Mouse (Mus musculus) kidney, postnatal 0 days (tissue): ENCODE measurements around the gene Nhp2. TPM values are rescaled to one million over a fixed set of nuclear protein-coding genes. Genes with fewer than 3 reads are reported as not detected.

Experiments used
- ATAC-seq: fragments of 200-750 bp; cut with Nextera tagmentation; replicated peaks from 2 replicates; pipeline ENCODE4 v1.8.0; 2017; ENCODE audit warnings: low read depth, moderate number of reproducible peaks, moderate TSS enrichment, moderate library complexity; ENCODE audit not compliant: low FRiP score
- DNase-seq: peaks from one replicate; pipeline ENCODE4 v3.0.0-alpha.2; 2016; ENCODE audit warnings: low spot score
- H3K27ac ChIP-seq: fragments of 300-500 bp; sonication (generic); 2 replicates; pipeline ENCODE4 v1.5.1; 2014; ENCODE audit warnings: mild to moderate bottlenecking
- H3K27me3 ChIP-seq: fragments of 300-500 bp; sonication (generic); 2 replicates; pipeline ENCODE4 v1.6.1; 2014; ENCODE audit warnings: low read length, mixed read lengths; ENCODE audit not compliant: insufficient read depth
- H3K36me3 ChIP-seq: fragments of 300-500 bp; sonication (generic); 2 replicates; pipeline ENCODE4 v1.6.1; 2014; ENCODE audit warnings: low read length, mixed read lengths; ENCODE audit not compliant: insufficient read depth
- H3K4me1 ChIP-seq: fragments of 300-500 bp; sonication (generic); replicated peaks from 2 replicates; pipeline ENCODE4 v1.6.1; 2014; ENCODE audit warnings: antibody characterized with exemption, low read length, mixed read lengths; ENCODE audit not compliant: insufficient read depth
- H3K4me2 ChIP-seq: fragments of 300-500 bp; sonication (generic); 2 replicates; pipeline ENCODE4 v1.6.1; 2014; ENCODE audit warnings: mild to moderate bottlenecking, low read length, moderate library complexity, mixed read lengths
- H3K4me3 ChIP-seq: fragments of 300-500 bp; sonication (generic); replicated peaks from 2 replicates; pipeline ENCODE4 v1.5.1; 2014; ENCODE audit warnings: low read depth, low read length
- H3K9ac ChIP-seq: fragments of 300-500 bp; sonication (generic); 2 replicates; pipeline ENCODE4 v1.6.1; 2014; ENCODE audit warnings: low read depth, low read length
- H3K9me3 ChIP-seq: fragments of 300-500 bp; sonication (generic); replicated peaks from 2 replicates; pipeline ENCODE4 v1.6.1; 2016; ENCODE audit warnings: low read length, inconsistent platforms, mixed read lengths
- CTCF ChIP-seq: IDR thresholded peaks from 2 replicates; pipeline ENCODE4 v1.5.1; 2016; ENCODE audit warnings: antibody characterized with exemption, low read depth, mild to moderate bottlenecking, moderate library complexity
- WGBS: fragments of 180-500 bp; shearing (Covaris S2); extraction: QIAGEN DNeasy Blood & Tissue Kit; methylation state at CpG from one replicate; pipeline ENCODE4 v1.1.7; 2014; 5-methylcytosine and 5-hydroxymethylcytosine counted together
- polyA plus RNA-seq: library from polyadenylated mRNA; unstranded; fragments of >200 nt; fragmentation: Nextera tagmentation; extraction: Ambion mirVana; gene quantifications from 2 replicates; pipeline ENCODE4 v1.2.1, GENCODE M21; 2015

The Nhp2 gene
- polyA plus RNA-seq, 1 experiment from 2014 or later: 136 TPM

- Histone ChIP-seq H3K4me2 (peak overlapping the region; percentile 79), H3K27me3 (no peaks in the 10 kb centered on the region), H3K36me3 (0 out of 2 replicates have a peak, but pooled peaks cover under 1% of the 10 kb centered on the region), H3K27ac (peak overlapping the region; percentile 85), H3K9ac (peak overlapping the region; percentile 76), H3K9me3 (no peaks in the 10 kb centered on the region), H3K4me3 (peak overlapping the region; percentile 58), H3K4me1 (peaks cover 11% of the 10 kb centered on the region; the same call in 1 of the 2 replicates)
- no peak for DNase-seq
- WGBS: 33% methylated on average over 11 of the region's 11 CpGs
- TF ChIP-seq CTCF: no peak
- ATAC-seq: no peak
Measured at GRCm38 (mm10) chr11:51649111-51649888, 29.8 kb downstream of the Nhp2 start.

DNA sequence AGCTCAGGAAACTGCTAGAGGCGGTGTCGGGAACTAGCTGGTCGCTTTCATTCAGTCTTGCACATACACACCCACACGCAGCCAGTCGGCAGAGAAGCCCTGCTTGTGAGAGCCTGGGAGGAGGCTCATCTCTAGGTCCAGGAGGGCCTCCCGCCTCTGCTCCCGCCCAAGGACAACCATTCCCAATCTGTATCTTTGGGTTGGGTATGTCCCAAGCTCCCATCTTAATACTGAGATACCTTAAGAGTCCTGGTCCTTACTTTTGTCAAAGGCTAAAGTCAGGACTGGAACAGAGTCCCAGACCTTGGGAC is 30.3 kb downstream of the Nhp2 start:
- TF ChIP-seq CTCF: no peak
- peak overlapping the region; percentile 58 for H3K4me3 ChIP-seq
- DNase-seq (no peak), ATAC-seq (no peak)
- H3K9ac ChIP-seq: peak overlapping the region; percentile 76
- no peaks in the 10 kb centered on the region for H3K9me3 ChIP-seq
- H3K4me2 ChIP-seq: peak overlapping the region; percentile 79
- 3% methylated on average over 7 of the region's 7 CpGs for whole genome bisulfite sequencing
- peak overlapping the region; percentile 85 for H3K27ac ChIP-seq
- H3K36me3 ChIP-seq: no peaks in the 10 kb centered on the region
- no peaks in the 10 kb centered on the region for H3K27me3 ChIP-seq
- H3K4me1 ChIP-seq: peaks cover 11% of the 10 kb centered on the region; the same call in 1 of the 2 replicates

- peaks cover 11% of the 10 kb centered on the region; the same call in 1 of the 2 replicates for H3K4me1 ChIP-seq
- no peak for TF ChIP-seq CTCF
- DNase-seq (no peak), ATAC-seq (0 out of 2 replicates have a peak, but pooled peaks have one; percentile 16)
- H3K27me3 ChIP-seq: no peaks in the 10 kb centered on the region
- WGBS: under 1% methylated on average over 30 of the region's 30 CpGs
- peak overlapping the region; percentile 58 for H3K4me3 ChIP-seq
- H3K4me2 ChIP-seq: peak overlapping the region; percentile 79
- peak overlapping the region; percentile 85 for H3K27ac ChIP-seq
- no peaks in the 10 kb centered on the region for H3K36me3 ChIP-seq
- no peaks in the 10 kb centered on the region for H3K9me3 ChIP-seq
- H3K9ac ChIP-seq: peak overlapping the region; percentile 76
Measured at GRCm38 (mm10) chr11:51650261-51650660, 30.7 kb downstream of the Nhp2 start.

GRCm38 (mm10) chr11:51650691-51651515 is 31.4 kb downstream of the Nhp2 start, which contains the start of the genes N4bp3 and D930048N14Rik:
Gene N4bp3 (minus strand): TSS chr11:51650842.
Gene D930048N14Rik (plus strand): TSS chr11:51650954.
- TF ChIP-seq CTCF: no peak
- H3K9ac ChIP-seq: peak within 1 kb of the TSS; percentile 76
- H3K27ac ChIP-seq: peak within 1 kb of the TSS; percentile 85
- DNase-seq (peak; percentile 68), ATAC-seq (peak; percentile 71)
- H3K9me3 ChIP-seq: no peaks in the 10 kb centered on the region
- peak within 1 kb of the TSS; percentile 79 for H3K4me2 ChIP-seq
- H3K4me3 ChIP-seq: peak within 1 kb of the TSS; percentile 58
- H3K27me3 ChIP-seq: no peaks in the 10 kb centered on the region
- H3K36me3 ChIP-seq: no peaks in the 10 kb centered on the region
- peaks cover 11% of the 10 kb centered on the region; the same call in 1 of the 2 replicates for H3K4me1 ChIP-seq
- WGBS: 2% methylated on average over 60 of the region's 70 CpGs

- Histone ChIP-seq H3K4me3 (no peak overlapping the region), H3K4me2 (no peak overlapping the region), H3K27ac (no peak overlapping the region), H3K9me3 (no peaks in the 10 kb centered on the region), H3K36me3 (no peaks in the 10 kb centered on the region), H3K9ac (no peak overlapping the region), H3K27me3 (no peaks in the 10 kb centered on the region), H3K4me1 (0 out of 2 replicates have a peak, but pooled peaks cover 10% of the 10 kb centered on the region)
- 93% methylated on average over 4 of the region's 4 CpGs for WGBS
- ATAC-seq: no peak
- DNase-seq: no peak
- TF ChIP-seq CTCF: no peak
Measured at GRCm38 (mm10) chr11:51652889-51653418, 33.4 kb downstream of the Nhp2 start.

GRCm38 (mm10) chr11:51653736-51654135 is 34.2 kb downstream of the Nhp2 start:
- Histone ChIP-seq H3K27me3 (no peaks in the 10 kb centered on the region), H3K27ac (no peak overlapping the region), H3K9me3 (no peaks in the 10 kb centered on the region), H3K9ac (no peak overlapping the region), H3K36me3 (no peaks in the 10 kb centered on the region), H3K4me3 (no peak overlapping the region), H3K4me1 (peaks cover 17% of the 10 kb centered on the region; the same call in 1 of the 2 replicates), H3K4me2 (no peak overlapping the region)
- DNase-seq (no peak), ATAC-seq (no peak)
- WGBS: 82% methylated on average over 6 of the region's 6 CpGs
- no peak for TF ChIP-seq CTCF
